Mouse (Mus musculus) ES-E14 (cell line): ENCODE measurements around the gene Ctnnb1. TPM values are rescaled to one million over a fixed set of nuclear protein-coding genes. Genes with fewer than 3 reads are reported as not detected.

Source experiments
- DNase-seq: peaks from one replicate; pipeline ENCODE4 v3.0.0-alpha.2; 2013; ENCODE audit warnings: low read depth, low spot score
- H3K27ac ChIP-seq: 2 replicates; pipeline ENCODE4 v1.5.1; 2012; ENCODE audit warnings: low read depth, mild to moderate bottlenecking, low read length, moderate library complexity, mixed read lengths; ENCODE audit not compliant: poor library complexity, insufficient read depth, severe bottlenecking
- H3K36me3 ChIP-seq: 2 replicates; pipeline ENCODE4 v1.6.1; 2012; ENCODE audit warnings: mild to moderate bottlenecking, low read length, moderate library complexity, mixed read lengths; ENCODE audit not compliant: control insufficient read depth, poor library complexity, insufficient read depth, severe bottlenecking
- H3K4me1 ChIP-seq, 2 experiments: fragments of 150-350 bp in 1 of 2; sonication (generic) in 1 of 2; 2 replicates each; pipeline ENCODE4 v1.6.1; 2012; ENCODE audit warnings: low read length in 2 of 2, mild to moderate bottlenecking in 1 of 2, mixed read lengths in 1 of 2; ENCODE audit not compliant: control insufficient read depth in 2 of 2, insufficient read depth in 2 of 2, poor library complexity in 1 of 2
- H3K4me3 ChIP-seq, 2 experiments: fragments of 150-350 bp in 1 of 2; sonication (generic) in 1 of 2; 2 replicates each; pipeline ENCODE4 v1.5.1; 2012; ENCODE audit warnings: low read length in 2 of 2, low read depth in 1 of 2, mild to moderate bottlenecking in 1 of 2, mixed read lengths in 1 of 2; ENCODE audit not compliant: insufficient read depth in 1 of 2, poor library complexity in 1 of 2, severe bottlenecking in 1 of 2
- H3K9ac ChIP-seq: 2 replicates; pipeline ENCODE4 v1.6.1; 2012; ENCODE audit warnings: low read depth, mild to moderate bottlenecking, low read length, mixed read lengths; ENCODE audit not compliant: poor library complexity, insufficient read depth, severe bottlenecking
- H3K9me3 ChIP-seq: fragments of 150-350 bp; sonication (generic); 2 replicates; pipeline ENCODE4 v1.6.1; 2012; ENCODE audit warnings: low read depth, mild to moderate bottlenecking, low read length; ENCODE audit not compliant: control insufficient read depth, insufficient read depth
- CHD2 ChIP-seq: IDR thresholded peaks from 2 replicates; pipeline ENCODE4 v1.6.1; 2014; ENCODE audit warnings: mild to moderate bottlenecking, low read depth, low read length, inconsistent platforms
- HCFC1 ChIP-seq: IDR thresholded peaks from 2 replicates; pipeline ENCODE4 v1.6.1; 2012; ENCODE audit warnings: low read length, inconsistent platforms, borderline replicate concordance; ENCODE audit not compliant: insufficient read depth
- MAFK ChIP-seq: IDR thresholded peaks from 2 replicates; pipeline ENCODE4 v1.6.1; 2014; ENCODE audit warnings: mild to moderate bottlenecking, low read depth, low read length, inconsistent platforms; ENCODE audit not compliant: insufficient read depth
- ZC3H11A ChIP-seq: IDR thresholded peaks from 2 replicates; pipeline ENCODE4 v1.6.1; 2012; ENCODE audit warnings: low read depth, mild to moderate bottlenecking, inconsistent platforms, low read length, borderline replicate concordance
- ZNF384 ChIP-seq: IDR thresholded peaks from 2 replicates; pipeline ENCODE4 v1.6.1; 2012; ENCODE audit warnings: low read depth, low read length, inconsistent platforms
- in situ Hi-C, 2 experiments: fragments of 600-800 bp; cut with MboI; formaldehyde crosslinking; loops; one replicate each; pipeline ENCODE4 v1.15.1; 2025; ENCODE audit warnings: low sequenced_read_pairs in 2 of 2, inconsistent platforms in 1 of 2; ENCODE audit not compliant: unreplicated experiment in 2 of 2
- total RNA-seq: library from RNA; depleted of rRNA; stranded (reverse); fragments of 300-350 nt; gene quantifications from 2 replicates; pipeline ENCODE4 v1.2.3, GENCODE M21; 2012

Ctnnb1 gene
- total RNA-seq, 1 experiment: 572 TPM

DNA sequence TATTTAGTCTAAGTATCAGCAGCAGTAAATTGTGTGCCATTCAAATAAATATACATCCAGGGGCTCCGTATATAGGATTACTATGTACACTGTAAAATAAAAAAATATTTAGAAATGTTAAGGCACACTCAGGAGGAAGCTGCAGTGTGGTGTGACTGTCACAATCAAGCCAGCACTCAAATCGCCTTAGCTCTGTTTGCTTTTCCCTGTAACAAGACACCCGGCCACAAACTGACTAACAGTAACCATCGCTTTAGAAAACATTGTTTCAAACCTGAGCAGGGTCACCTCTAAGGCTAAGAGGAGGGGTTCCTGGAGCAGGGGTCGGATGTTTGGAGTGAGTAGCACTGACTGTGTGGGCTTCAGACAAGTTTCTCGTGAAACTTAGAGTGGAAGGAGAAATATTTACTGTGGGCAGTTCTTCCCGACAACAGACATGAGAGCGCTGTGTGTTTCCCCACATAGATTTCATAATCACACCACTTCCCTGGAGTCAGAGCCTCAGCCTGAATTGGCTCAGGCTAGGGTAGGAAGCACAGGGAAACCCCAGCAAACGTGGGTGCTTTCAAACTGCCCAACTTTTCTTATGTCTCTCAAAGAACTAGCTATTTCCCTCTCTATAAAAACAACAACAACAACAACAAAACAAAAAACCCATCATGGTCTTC, 1.9 kb upstream of the Ctnnb1 start:
- TF ChIP-seq ZNF384 (no peak), HCFC1 (no peak), CHD2 (no peak), MAFK (no peak), ZC3H11A (no peak)
- in situ Hi-C loops: no loop called here

DNA sequence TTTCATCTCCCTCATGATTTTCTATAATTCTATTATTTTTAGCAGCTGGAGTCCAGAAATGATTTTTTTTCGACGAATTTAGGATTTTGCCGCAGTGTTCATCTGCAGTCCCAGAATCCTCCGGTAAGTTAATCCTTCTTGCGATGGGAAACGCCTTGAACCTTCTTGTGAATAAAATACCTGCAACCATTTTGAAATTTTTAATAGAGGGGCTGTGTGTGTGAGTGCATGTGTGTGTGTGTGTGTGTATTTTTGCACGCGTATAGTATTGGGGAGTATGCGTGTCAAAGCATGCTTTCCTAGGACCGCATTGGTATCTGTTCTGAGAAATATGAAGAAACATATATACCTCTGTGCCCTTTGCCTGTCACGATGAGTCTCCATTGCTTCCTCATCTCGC, 1.0 kb downstream of the Ctnnb1 start:
- Histone ChIP-seq H3K4me1 (peaks cover 1 to 7% of the 10 kb centered on the region in 2 experiments; a peak in 2 of 4 replicates), H3K4me3 (no peak overlapping the region), H3K9ac (no peak overlapping the region), H3K36me3 (no peaks in the 10 kb centered on the region), H3K9me3 (no peaks in the 10 kb centered on the region), H3K27ac (no peak overlapping the region)
- no peak for TF ChIP-seq MAFK
- no peak for TF ChIP-seq ZNF384
- TF ChIP-seq HCFC1: no peak
- TF ChIP-seq ZC3H11A: no peak
- DNase-seq: no peak
- in situ Hi-C loops: no loop called here

More for the DNA sequence above, 1.9 kb upstream of the Ctnnb1 start:
- H3K4me1 ChIP-seq: peaks cover 1 to 8% of the 10 kb centered on the region in 2 experiments; a peak in 1 of 4 replicates
- H3K27ac ChIP-seq: no peak overlapping the region
- H3K36me3 ChIP-seq: no peaks in the 10 kb centered on the region
- H3K9ac ChIP-seq: no peak overlapping the region
- no peak for DNase-seq
- H3K9me3 ChIP-seq: no peaks in the 10 kb centered on the region
- no peak overlapping the region for H3K4me3 ChIP-seq

DNA sequence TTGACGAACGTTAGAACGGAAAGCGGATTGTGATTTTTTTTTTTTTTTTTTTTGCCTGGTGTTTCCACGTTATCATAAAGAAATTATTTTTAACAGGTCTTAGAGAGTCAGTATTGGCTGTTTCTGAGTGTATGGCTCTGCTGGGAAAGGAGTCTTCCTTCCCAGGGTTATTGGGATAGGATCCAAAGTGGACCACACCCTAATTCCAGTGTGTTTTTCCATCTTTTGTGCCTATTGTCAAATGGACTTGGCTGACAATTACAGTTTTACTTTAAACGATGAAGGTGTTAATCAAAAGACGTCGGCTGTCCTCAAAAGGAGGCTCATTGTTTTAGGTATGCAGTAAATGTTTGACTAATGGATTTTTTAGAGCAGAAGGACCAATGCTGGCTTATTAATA, 1.8 kb downstream of the Ctnnb1 start:
- no peak overlapping the region for H3K9ac ChIP-seq
- no peak overlapping the region for H3K27ac ChIP-seq
- no peak overlapping the region for H3K4me3 ChIP-seq
- TF ChIP-seq CHD2: no peak
- no peak for TF ChIP-seq ZNF384
- TF ChIP-seq ZC3H11A: no peak
- TF ChIP-seq HCFC1: no peak
- no peak for TF ChIP-seq MAFK
- no peaks in the 10 kb centered on the region for H3K9me3 ChIP-seq
- in situ Hi-C loops: no loop called here
- H3K36me3 ChIP-seq: no peaks in the 10 kb centered on the region
- DNase-seq: no peak
- H3K4me1 ChIP-seq: peaks cover 1 to 11% of the 10 kb centered on the region in 2 experiments; a peak in 2 of 4 replicates

DNA sequence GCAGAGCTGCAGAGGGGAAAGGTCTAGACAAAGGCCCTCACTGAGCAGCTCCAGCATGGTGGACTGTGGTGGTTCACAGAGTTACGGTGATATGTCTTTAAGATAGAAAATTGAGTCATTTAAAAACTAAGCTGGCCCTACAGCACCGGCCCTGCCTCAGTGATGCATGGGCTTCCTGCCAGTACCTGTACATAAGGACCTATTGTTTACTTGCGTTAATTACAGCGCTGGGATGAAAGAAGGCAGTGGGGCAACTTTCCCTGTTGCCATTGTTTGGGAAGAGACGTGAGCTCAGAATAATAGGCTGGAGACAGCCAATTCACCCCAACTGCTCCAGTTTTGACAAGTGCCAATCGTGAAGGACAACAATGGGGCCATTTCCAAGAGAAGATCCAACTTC, 3.4 kb downstream of the Ctnnb1 start:
- H3K27ac ChIP-seq: no peak overlapping the region
- peaks cover 0 to 17% of the 10 kb centered on the region in 2 experiments; a peak in 3 of 4 replicates for H3K4me1 ChIP-seq
- no peaks in the 10 kb centered on the region for H3K9me3 ChIP-seq
- H3K9ac ChIP-seq: no peak overlapping the region
- H3K36me3 ChIP-seq: no peaks in the 10 kb centered on the region
- TF ChIP-seq CHD2 (no peak), MAFK (no peak)
- in situ Hi-C loops: no loop called here
- H3K4me3 ChIP-seq: no peak overlapping the region; a peak in 1 of 4 replicates
- DNase-seq: no peak
